Mouse (Mus musculus) induced T-regulatory cell, adult 2 months (primary cell): ENCODE results near the gene Zbtb44.
"Not testable (repeated sequence)": the region's sequence is repeated elsewhere in the genome, so short reads cannot be mapped to it uniquely, and the experiment has no call there.

Source experiments
- DNase-seq: peaks from one replicate; pipeline ENCODE4 v3.0.0-alpha.2; 2012; ENCODE audit warnings: low read depth

The Zbtb44 gene

GRCm38 (mm10) chr9:31030532-31031413 is at the start of gene Zbtb44:
TSS of gene Zbtb44 (plus strand) at chr9:31030644.
- DNase-seq: peak; percentile 81

- no peak for DNase-seq
These were observed 44.7 kb upstream of the Zbtb44 start for GRCm38 (mm10) chr9:30985782-30986181.

GRCm38 (mm10) chr9:30993106-30993505 is 37.3 kb upstream of the Zbtb44 start:
- no peak for DNase-seq

- no peak for DNase-seq
These were observed 33.6 kb upstream of the Zbtb44 start for GRCm38 (mm10) chr9:30996590-30997562.

- DNase-seq: no peak
These were observed 29.8 kb upstream of the Zbtb44 start for GRCm38 (mm10) chr9:31000641-31001040.

- DNase-seq: no peak
These were observed 27.9 kb upstream of the Zbtb44 start for GRCm38 (mm10) chr9:31002528-31002927.

GRCm38 (mm10) chr9:31009334-31009733 is 21.1 kb upstream of the Zbtb44 start:
- no peak for DNase-seq

- no peak for DNase-seq
These were observed 20.4 kb upstream of the Zbtb44 start for GRCm38 (mm10) chr9:31010040-31010439.

GRCm38 (mm10) chr9:31010749-31011148 is 19.7 kb upstream of the Zbtb44 start:
- DNase-seq: no peak

GRCm38 (mm10) chr9:31011533-31011932 is 18.9 kb upstream of the Zbtb44 start:
- no peak for DNase-seq

GRCm38 (mm10) chr9:31012674-31013073 is 17.8 kb upstream of the Zbtb44 start:
- no peak for DNase-seq

- DNase-seq: no peak
These were observed 17.0 kb upstream of the Zbtb44 start for GRCm38 (mm10) chr9:31013415-31013814.

GRCm38 (mm10) chr9:31017616-31018015 is 12.8 kb upstream of the Zbtb44 start:
- DNase-seq: no peak

- no peak for DNase-seq
These were observed 12.3 kb upstream of the Zbtb44 start for GRCm38 (mm10) chr9:31018158-31018557.

- DNase-seq: no peak
These were observed 11.7 kb upstream of the Zbtb44 start for GRCm38 (mm10) chr9:31018705-31019104.

- DNase-seq: no peak
These were observed 2.2 kb upstream of the Zbtb44 start for GRCm38 (mm10) chr9:31028251-31028650.

GRCm38 (mm10) chr9:31029751-31030511 is 513 bp upstream of the Zbtb44 start:
- peak; percentile 94 for DNase-seq

GRCm38 (mm10) chr9:31031414-31031843 is 985 bp downstream of the Zbtb44 start:
- peak; percentile 62 for DNase-seq

GRCm38 (mm10) chr9:31032546-31032945 is 2.1 kb downstream of the Zbtb44 start:
- no peak for DNase-seq

- no peak for DNase-seq
These were observed 19.8 kb downstream of the Zbtb44 start for GRCm38 (mm10) chr9:31050208-31050607.

GRCm38 (mm10) chr9:31051509-31051908 is 21.1 kb downstream of the Zbtb44 start:
- not testable (repeated sequence) for DNase-seq

- no peak for DNase-seq
These were observed 28.3 kb downstream of the Zbtb44 start for GRCm38 (mm10) chr9:31058723-31059122.
